Mouse (Mus musculus) liver, embryonic 13.5 days (tissue): ENCODE data around the gene Impg1. TPM values are rescaled to one million over a fixed set of nuclear protein-coding genes. Genes with fewer than 3 reads are reported as not detected.
A peak's percentile ranks its signal among the peaks of the same experiment; 100 is the strongest.

ENCODE experiments used
- ATAC-seq: fragments of 200-750 bp; cut with Nextera tagmentation; 2 replicates; pipeline ENCODE4 v1.8.0; 2017; ENCODE audit warnings: low read depth, mild to moderate bottlenecking, moderate number of reproducible peaks, moderate library complexity
- DNase-seq: peaks from one replicate; pipeline ENCODE4 v3.0.0; 2022
- H3K27ac ChIP-seq: fragments of 300-500 bp; sonication (generic); 2 replicates; pipeline ENCODE4 v1.5.1; 2015; ENCODE audit warnings: moderate library complexity, mild to moderate bottlenecking, inconsistent platforms
- H3K27me3 ChIP-seq: fragments of 300-500 bp; sonication (generic); 2 replicates; pipeline ENCODE4 v1.6.1; 2015; ENCODE audit warnings: mild to moderate bottlenecking, inconsistent platforms
- H3K36me3 ChIP-seq: fragments of 300-500 bp; sonication (generic); 2 replicates; pipeline ENCODE4 v1.6.1; 2015; ENCODE audit warnings: mild to moderate bottlenecking, inconsistent platforms
- H3K4me1 ChIP-seq: fragments of 300-500 bp; sonication (generic); replicated peaks from 2 replicates; pipeline ENCODE4 v1.6.1; 2015; ENCODE audit warnings: inconsistent platforms
- H3K4me2 ChIP-seq: fragments of 300-500 bp; sonication (generic); 2 replicates; pipeline ENCODE4 v1.6.1; 2015; ENCODE audit warnings: inconsistent platforms, mild to moderate bottlenecking, moderate library complexity
- H3K4me3 ChIP-seq: fragments of 300-500 bp; sonication (generic); replicated peaks from 2 replicates; pipeline ENCODE4 v1.5.1; 2015; ENCODE audit warnings: mild to moderate bottlenecking, inconsistent platforms
- H3K9ac ChIP-seq: fragments of 300-500 bp; sonication (generic); 2 replicates; pipeline ENCODE4 v1.6.1; 2015; ENCODE audit warnings: mild to moderate bottlenecking, inconsistent platforms
- H3K9me3 ChIP-seq: fragments of 300-500 bp; sonication (generic); replicated peaks from 2 replicates; pipeline ENCODE4 v1.6.1; 2016; ENCODE audit warnings: inconsistent platforms
- WGBS: fragments of 180-500 bp; shearing (Covaris S2); methylation state at CpG from one replicate; pipeline ENCODE4 v1.1.7; 2015; ENCODE audit not compliant: insufficient replicate concordance; 5-methylcytosine and 5-hydroxymethylcytosine counted together
- polyA plus RNA-seq: library from polyadenylated mRNA; unstranded; fragments of >200 nt; fragmentation: Nextera tagmentation; extraction: Ambion mirVana; gene quantifications from 2 replicates; pipeline ENCODE4 v1.2.1, GENCODE M21; 2015

Impg1 gene
- polyA plus RNA-seq, 1 experiment from 2014 or later = not detected

DNA sequence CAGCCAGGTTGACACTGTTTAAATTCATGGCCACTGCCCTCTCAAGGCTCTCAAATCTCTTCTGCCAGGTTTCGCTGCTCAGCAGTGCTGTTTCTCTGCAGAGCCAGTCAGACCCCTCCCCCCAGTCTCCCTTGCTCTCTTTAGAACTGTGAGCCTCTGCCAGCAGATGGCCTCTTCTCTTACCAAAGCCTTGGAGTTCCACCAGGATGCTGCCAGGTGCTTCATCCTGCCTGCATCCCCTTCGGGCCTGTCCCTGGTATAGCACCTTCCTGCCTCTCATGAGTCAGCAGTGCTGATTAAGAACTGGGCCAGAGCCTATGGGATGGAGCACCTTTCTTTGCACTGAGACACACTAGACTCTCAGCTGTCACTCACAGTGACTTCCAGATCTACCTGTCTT lies 188.1 kb downstream of the Impg1 start:
- no peaks in the 10 kb centered on the region for H3K9me3 ChIP-seq
- no peaks in the 10 kb centered on the region for H3K27me3 ChIP-seq
- ATAC-seq (no peak), DNase-seq (no peak)
- WGBS = 44% methylated on average over 2 of the region's 2 CpGs
- H3K9ac ChIP-seq = no peak overlapping the region
- H3K36me3 ChIP-seq = no peaks in the 10 kb centered on the region
- H3K4me3 ChIP-seq = no peak overlapping the region
- H3K4me2 ChIP-seq = no peak overlapping the region
- no peaks in the 10 kb centered on the region for H3K4me1 ChIP-seq
- H3K27ac ChIP-seq = no peak overlapping the region

DNA sequence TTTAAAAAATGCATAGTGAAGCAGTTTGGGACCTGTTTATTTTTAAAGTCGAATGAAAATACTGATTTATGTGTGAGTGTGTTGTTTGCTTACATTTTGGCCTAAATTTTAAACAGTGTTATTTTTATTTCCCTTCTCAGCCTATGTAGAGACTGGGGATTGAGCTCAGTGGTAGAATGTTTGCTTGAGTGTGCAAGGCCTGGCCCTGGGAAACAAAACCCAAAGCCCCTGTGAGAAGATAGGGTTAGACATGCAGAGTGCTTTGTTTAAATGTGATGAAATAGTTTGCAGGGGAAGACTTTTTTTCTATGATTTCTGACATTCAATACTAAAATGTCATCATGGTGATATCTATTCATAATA lies 189.5 kb downstream of the Impg1 start:
- no peak overlapping the region for H3K27ac ChIP-seq
- DNase-seq (no peak), ATAC-seq (no peak)
- H3K9ac ChIP-seq = no peak overlapping the region
- H3K9me3 ChIP-seq = no peaks in the 10 kb centered on the region
- H3K4me1 ChIP-seq = no peaks in the 10 kb centered on the region
- no peaks in the 10 kb centered on the region for H3K27me3 ChIP-seq
- no peak overlapping the region for H3K4me2 ChIP-seq
- 55% methylated on average over 1 of the region's 1 CpGs for WGBS
- no peaks in the 10 kb centered on the region for H3K36me3 ChIP-seq
- H3K4me3 ChIP-seq = no peak overlapping the region

DNA sequence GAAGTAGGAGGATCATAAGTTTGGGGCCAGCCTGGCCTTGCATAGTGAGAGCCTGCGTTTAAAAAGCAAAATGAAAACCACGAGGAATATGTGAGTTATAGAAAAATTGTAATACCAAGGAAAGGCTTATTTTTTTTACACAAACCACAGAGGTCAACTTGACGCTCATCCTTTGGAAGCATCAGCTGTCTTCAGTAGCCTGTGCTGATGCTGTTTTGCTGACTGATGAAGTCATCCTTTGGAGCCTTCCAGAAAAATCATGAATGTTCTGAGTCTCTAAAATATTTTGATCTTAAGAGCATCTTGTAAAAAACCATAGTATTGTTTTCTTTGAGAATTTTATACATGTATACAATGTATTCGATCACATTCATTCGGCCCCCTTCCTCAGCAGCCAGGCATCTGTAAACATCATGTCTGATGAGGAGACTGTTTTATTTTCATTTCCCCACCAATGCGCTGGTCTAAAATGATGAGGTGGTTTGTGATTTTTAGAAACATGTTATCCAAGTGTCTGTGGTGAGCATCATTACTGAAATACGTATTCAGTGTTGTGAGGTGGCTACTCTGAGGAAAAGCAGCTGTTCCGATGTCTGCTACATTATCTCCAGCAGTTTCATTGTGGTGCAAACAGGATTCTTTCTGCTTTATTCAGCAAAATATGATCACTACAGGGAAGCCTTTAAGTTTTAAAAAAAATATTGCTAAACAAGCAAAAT lies 190.1 kb downstream of the Impg1 start:
- Histone ChIP-seq H3K27me3 (no peaks in the 10 kb centered on the region), H3K36me3 (no peaks in the 10 kb centered on the region), H3K4me2 (no peak overlapping the region), H3K27ac (no peak overlapping the region), H3K9me3 (no peaks in the 10 kb centered on the region), H3K4me3 (no peak overlapping the region), H3K4me1 (no peaks in the 10 kb centered on the region), H3K9ac (no peak overlapping the region)
- ATAC-seq (no peak), DNase-seq (no peak)
- WGBS = 74% methylated on average over 8 of the region's 8 CpGs

DNA sequence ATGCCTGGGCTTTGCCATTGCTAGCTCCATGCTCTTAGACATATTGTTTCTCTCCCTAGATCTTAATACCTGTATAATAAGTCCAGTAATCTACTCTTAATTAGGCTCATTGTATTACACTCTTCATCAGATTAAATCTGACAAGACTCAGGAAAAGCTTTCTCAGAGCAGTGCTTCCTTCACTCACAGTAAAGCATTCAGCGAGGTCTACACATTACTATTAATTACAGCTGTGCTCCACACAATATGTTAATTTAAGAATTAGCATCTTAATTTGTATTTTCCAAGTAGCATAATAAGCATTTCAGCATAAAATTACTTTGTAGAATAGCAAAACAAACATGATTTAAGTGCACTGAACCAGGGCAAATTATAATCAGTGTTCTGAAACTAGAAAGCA lies 192.3 kb downstream of the Impg1 start:
- no peak overlapping the region for H3K27ac ChIP-seq
- H3K9ac ChIP-seq = no peak overlapping the region
- H3K36me3 ChIP-seq = no peaks in the 10 kb centered on the region
- no peaks in the 10 kb centered on the region for H3K9me3 ChIP-seq
- no peaks in the 10 kb centered on the region for H3K4me1 ChIP-seq
- ATAC-seq (no peak), DNase-seq (no peak)
- no peaks in the 10 kb centered on the region for H3K27me3 ChIP-seq
- WGBS = 69% methylated on average over 1 of the region's 1 CpGs
- no peak overlapping the region for H3K4me2 ChIP-seq
- no peak overlapping the region for H3K4me3 ChIP-seq

GRCm38 (mm10) chr9:80269596-80269995 lies 195.7 kb downstream of the Impg1 start:
- Histone ChIP-seq H3K9ac (no peak overlapping the region), H3K36me3 (no peaks in the 10 kb centered on the region), H3K27ac (no peak overlapping the region), H3K4me3 (no peak overlapping the region), H3K9me3 (no peaks in the 10 kb centered on the region), H3K4me1 (0 out of 2 replicates have a peak, but pooled peaks cover 4% of the 10 kb centered on the region), H3K4me2 (no peak overlapping the region), H3K27me3 (no peaks in the 10 kb centered on the region)
- DNase-seq (no peak), ATAC-seq (no peak)
- 71% methylated on average over 8 of the region's 8 CpGs for WGBS

DNA sequence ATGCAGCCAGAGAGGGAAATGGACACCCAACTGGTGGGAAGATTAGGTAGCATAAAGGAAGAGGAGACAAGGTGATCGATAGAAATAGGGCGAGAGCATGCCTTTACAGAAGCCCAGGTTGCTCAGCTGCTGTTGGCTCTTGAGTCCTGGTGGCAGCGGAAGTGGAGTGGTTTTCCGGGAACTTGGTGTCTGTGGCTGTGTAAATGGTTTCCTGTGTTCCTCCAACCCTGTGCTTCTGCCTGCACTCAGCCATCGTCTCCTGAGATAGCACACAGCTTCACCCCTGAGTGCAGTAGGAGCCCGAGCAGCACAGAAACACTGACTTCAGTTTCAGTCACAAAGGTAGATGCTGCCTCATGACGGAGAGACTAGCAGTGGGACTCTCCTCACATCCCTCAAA lies 198.8 kb downstream of the Impg1 start:
- Histone ChIP-seq H3K4me2 (0 out of 2 replicates have a peak overlapping the region, but pooled peaks have one; percentile 10), H3K27ac (no peak overlapping the region), H3K9ac (no peak overlapping the region), H3K27me3 (no peaks in the 10 kb centered on the region), H3K4me1 (0 out of 2 replicates have a peak, but pooled peaks cover 4% of the 10 kb centered on the region), H3K36me3 (no peaks in the 10 kb centered on the region), H3K9me3 (no peaks in the 10 kb centered on the region), H3K4me3 (no peak overlapping the region)
- 22% methylated on average over 7 of the region's 7 CpGs for WGBS
- DNase-seq (no peak), ATAC-seq (no peak)

DNA sequence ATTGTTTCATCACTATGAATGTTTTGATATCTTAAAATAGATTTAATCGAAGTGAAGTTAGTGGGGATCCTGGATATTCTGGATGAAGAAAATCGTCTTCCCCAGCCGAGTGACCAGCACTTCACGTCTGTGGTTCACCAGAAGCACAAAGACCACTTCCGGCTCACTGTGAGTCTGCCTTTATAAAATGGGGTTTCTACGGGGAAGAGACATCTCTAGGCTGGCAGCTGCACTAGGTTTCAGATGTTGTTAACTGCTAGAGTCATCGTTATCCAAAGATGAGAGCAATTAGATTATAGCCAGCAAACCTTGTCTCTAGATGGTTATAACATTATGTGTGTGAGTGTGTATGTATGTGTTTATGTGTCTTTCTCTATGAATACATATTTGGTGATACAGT lies 199.2 kb downstream of the Impg1 start:
- Histone ChIP-seq H3K27me3 (no peaks in the 10 kb centered on the region), H3K4me3 (no peak overlapping the region), H3K36me3 (no peaks in the 10 kb centered on the region), H3K9me3 (no peaks in the 10 kb centered on the region), H3K9ac (no peak overlapping the region), H3K4me1 (0 out of 2 replicates have a peak, but pooled peaks cover 4% of the 10 kb centered on the region), H3K27ac (no peak overlapping the region), H3K4me2 (0 out of 2 replicates have a peak overlapping the region, but pooled peaks have one; percentile 10)
- no peak for ATAC-seq
- 26% methylated on average over 7 of the region's 7 CpGs for WGBS
- DNase-seq = no peak
